Mouse (Mus musculus): ENCODE measurements around the gene Dcaf1. TPM values are rescaled to one million over a fixed set of nuclear protein-coding genes. Genes with fewer than 3 reads are reported as not detected.

Gene Dcaf1
- total RNA-seq, 1 experiment from 2014 or later: 27.8 TPM

DNA sequence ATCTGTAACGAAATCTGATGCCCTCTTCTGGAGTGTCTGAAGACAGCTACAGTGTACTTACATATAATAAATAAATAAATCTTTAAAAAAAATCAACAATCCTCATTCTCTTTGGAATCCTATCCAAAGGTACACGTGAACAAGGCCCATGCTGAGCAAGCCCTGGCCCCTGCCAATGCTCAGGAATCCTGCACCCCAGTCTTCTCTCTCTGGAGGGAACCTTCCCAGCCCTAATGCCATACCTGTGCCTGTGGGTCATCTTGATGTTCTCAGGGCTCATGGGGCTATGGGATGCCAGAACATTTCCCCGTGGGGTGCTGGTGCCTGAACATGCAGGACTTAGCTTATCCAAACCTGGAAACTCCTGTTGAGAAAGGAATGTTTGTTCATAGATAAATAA, 86.5 kb downstream of the Dcaf1 start:
- no peak for DNase-seq

GRCm38 (mm10) chr9:106908715-106909114, 87.0 kb downstream of the Dcaf1 start:
- no peak for DNase-seq

GRCm38 (mm10) chr9:106911624-106912023, 90.0 kb downstream of the Dcaf1 start:
- DNase-seq: no peak

DNA sequence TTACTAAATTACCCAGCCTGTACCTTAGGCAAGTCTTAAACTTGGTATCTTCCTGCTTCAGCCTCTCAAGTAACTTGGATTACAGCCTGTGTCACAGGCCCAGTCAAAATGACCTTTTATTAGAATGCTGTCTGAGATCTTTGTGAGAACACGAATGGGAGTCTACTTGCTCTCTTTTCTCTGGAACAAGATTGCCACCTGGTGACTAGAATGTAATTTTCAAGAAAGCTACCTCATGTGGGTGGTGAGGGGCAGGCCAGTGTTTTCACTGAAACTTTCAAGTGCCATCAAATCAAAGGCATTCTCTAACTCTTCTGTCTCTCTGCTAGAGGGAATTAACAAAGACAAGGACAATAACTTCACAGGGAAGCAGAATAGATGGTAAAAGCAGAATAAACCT, 92.1 kb downstream of the Dcaf1 start:
- no peak for DNase-seq

DNA sequence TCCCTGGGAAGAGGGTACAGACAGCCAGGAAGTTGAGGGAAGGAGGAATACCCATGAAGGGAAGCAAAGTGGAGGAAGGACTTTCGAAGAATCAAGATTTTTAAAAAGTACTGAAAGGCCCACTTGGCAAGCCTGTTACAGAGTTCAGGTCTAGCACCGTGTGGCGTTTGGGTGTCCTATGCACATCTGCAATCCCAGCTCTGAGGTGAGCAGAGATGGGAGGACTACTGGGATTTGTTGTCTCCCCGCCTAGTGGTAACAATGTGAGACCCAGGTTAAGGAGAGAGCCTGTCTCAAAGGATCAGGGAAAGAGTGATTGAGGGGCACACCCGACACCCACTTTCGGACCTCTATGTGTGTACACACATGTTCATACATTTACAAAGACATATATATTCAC, 93.2 kb downstream of the Dcaf1 start:
- no peak for DNase-seq

Other genes starting within 250 kb of the Dcaf1 start
- gene Iqcf6, start 195.3 kb upstream of the Dcaf1 start, total RNA-seq (2021): not detected in 2 replicates
- not detected in 2 replicates for gene Grm2, start 165.8 kb upstream of the Dcaf1 start, total RNA-seq (2021)
- gene Tex264, start 135.9 kb upstream of the Dcaf1 start, total RNA-seq (2021): 92.3 and 93.9 TPM in 2 replicates
- gene Rad54l2, start 32.7 kb upstream of the Dcaf1 start, total RNA-seq (2021): 25.5 and 26.0 TPM in 2 replicates
- 27.5 and 29.8 TPM in 2 replicates for gene Rbm15b, start 65.6 kb downstream of the Dcaf1 start, total RNA-seq (2021)
- gene Manf, start 70.1 kb downstream of the Dcaf1 start, total RNA-seq (2021): 207 and 234 TPM in 2 replicates

All from adrenal gland, postnatal 14 days (tissue).